Mouse (Mus musculus) midbrain, embryonic 10.5 days (tissue): Measurements from ENCODE around the gene Plcl2. TPM values are rescaled to one million over a fixed set of nuclear protein-coding genes. Genes with fewer than 3 reads are reported as not detected.
A peak's percentile ranks its signal among the peaks of the same experiment; 100 is the strongest.

Experiments
- DNase-seq: peaks from one replicate; pipeline ENCODE4 v3.0.0-alpha.2; 2017; ENCODE audit warnings: low spot score
- H3K27ac ChIP-seq: fragments of 300-500 bp; sonication (generic); replicated peaks from 2 replicates; pipeline ENCODE4 v1.5.1; 2016; ENCODE audit warnings: mild to moderate bottlenecking
- H3K27me3 ChIP-seq: fragments of 300-500 bp; sonication (generic); 2 replicates; pipeline ENCODE4 v1.6.1; 2016; ENCODE audit warnings: low read depth, mild to moderate bottlenecking; ENCODE audit not compliant: poor library complexity, severe bottlenecking
- H3K36me3 ChIP-seq: fragments of 300-500 bp; sonication (generic); 2 replicates; pipeline ENCODE4 v1.6.1; 2016; ENCODE audit warnings: mild to moderate bottlenecking, moderate library complexity
- H3K4me1 ChIP-seq: fragments of 300-500 bp; sonication (generic); 2 replicates; pipeline ENCODE4 v1.6.1; 2016
- H3K4me3 ChIP-seq: fragments of 300-500 bp; sonication (generic); 2 replicates; pipeline ENCODE4 v1.5.1; 2016; ENCODE audit warnings: mild to moderate bottlenecking, moderate library complexity
- H3K9me3 ChIP-seq: fragments of 300-500 bp; sonication (generic); replicated peaks from 2 replicates; pipeline ENCODE4 v1.6.1; 2016; ENCODE audit warnings: mild to moderate bottlenecking
- WGBS: fragments of 180-500 bp; shearing (Covaris S2); methylation state at CpG from one replicate; pipeline ENCODE4 v1.1.7; 2016; 5-methylcytosine and 5-hydroxymethylcytosine counted together
- polyA plus RNA-seq: library from polyadenylated mRNA; unstranded; fragments of >200 nt; fragmentation: Nextera tagmentation; extraction: Ambion mirVana; gene quantifications from 2 replicates; pipeline ENCODE4 v1.2.1, GENCODE M21; 2016

The Plcl2 gene
- polyA plus RNA-seq, 1 experiment from 2014 or later, result 3.8 TPM

DNA sequence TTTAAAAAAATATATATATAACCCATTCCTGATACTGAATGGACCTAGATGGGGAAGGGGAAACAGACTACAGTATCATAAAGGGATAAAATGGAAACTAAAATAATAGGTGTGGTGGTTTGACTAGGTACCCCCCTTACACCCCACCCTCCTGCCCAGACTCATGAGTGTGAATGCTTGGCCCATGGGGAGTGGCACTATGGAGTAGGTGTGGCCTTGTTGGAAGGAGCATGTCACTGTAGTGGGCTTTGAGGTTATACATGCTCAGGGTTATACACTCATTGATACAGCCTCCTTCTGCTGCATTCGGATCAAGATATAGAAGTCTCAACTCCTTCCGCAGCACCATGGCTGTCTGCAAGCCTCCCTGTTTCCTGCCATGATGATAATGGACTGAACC, 219.8 kb downstream of the Plcl2 start:
- H3K4me1 ChIP-seq, result no peaks in the 10 kb centered on the region
- no peak overlapping the region for H3K4me3 ChIP-seq
- H3K27me3 ChIP-seq, result no peaks in the 10 kb centered on the region
- H3K36me3 ChIP-seq, result no peaks in the 10 kb centered on the region
- H3K9me3 ChIP-seq, result no peaks in the 10 kb centered on the region
- WGBS, result 97% methylated on average over 2 of the region's 2 CpGs
- no peak for DNase-seq
- H3K27ac ChIP-seq, result no peak overlapping the region

DNA sequence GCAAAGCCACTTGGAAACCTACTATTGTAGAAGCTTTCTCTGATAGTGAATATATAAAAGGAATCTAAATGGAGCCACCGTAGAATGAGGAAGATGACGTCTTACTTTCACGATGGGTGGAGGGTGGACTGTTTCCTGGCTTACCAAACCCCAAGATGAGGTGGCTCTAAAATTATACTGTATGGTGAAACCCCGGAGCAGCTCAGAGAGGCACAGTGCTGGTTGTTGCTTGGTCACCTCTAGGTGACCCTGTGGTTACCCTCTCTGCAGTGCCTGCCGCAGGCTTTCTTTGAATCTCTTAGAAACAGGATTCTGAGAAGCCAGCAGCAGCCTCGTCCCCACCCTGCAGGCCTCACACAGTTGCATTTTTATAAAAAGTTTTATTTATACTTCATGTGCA, 220.4 kb downstream of the Plcl2 start:
- no peak overlapping the region for H3K27ac ChIP-seq
- no peaks in the 10 kb centered on the region for H3K9me3 ChIP-seq
- no peak overlapping the region for H3K4me3 ChIP-seq
- H3K27me3 ChIP-seq, result no peaks in the 10 kb centered on the region
- no peak for DNase-seq
- H3K4me1 ChIP-seq, result no peaks in the 10 kb centered on the region
- no peaks in the 10 kb centered on the region for H3K36me3 ChIP-seq
- WGBS, result 83% methylated on average over 6 of the region's 6 CpGs

DNA sequence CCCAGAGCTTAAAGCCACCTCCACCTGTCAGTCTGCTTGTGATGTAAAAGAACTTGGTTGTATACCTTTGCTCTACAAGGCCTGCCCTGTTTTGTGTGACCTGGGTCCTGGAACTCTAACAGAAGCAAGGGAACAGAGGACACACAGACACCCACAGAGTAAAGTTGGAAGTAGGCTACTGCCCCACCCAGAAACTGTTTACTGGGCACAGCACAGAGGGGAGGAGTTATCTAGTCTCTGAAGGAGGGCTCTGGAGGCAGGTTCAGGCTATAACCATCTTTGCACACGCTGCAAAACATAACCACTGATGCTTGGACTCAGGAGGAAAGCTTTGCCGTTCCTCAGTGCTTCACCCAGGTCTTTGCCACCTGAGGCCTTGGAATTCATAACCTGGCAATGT, 221.7 kb downstream of the Plcl2 start:
- H3K4me1 ChIP-seq, result peaks cover 2% of the 10 kb centered on the region; the same call in 1 of the 2 replicates
- 90% methylated on average over 2 of the region's 2 CpGs for WGBS
- no peak overlapping the region for H3K4me3 ChIP-seq
- H3K27me3 ChIP-seq, result no peaks in the 10 kb centered on the region
- H3K36me3 ChIP-seq, result no peaks in the 10 kb centered on the region
- H3K27ac ChIP-seq, result no peak overlapping the region
- no peaks in the 10 kb centered on the region for H3K9me3 ChIP-seq
- no peak for DNase-seq

DNA sequence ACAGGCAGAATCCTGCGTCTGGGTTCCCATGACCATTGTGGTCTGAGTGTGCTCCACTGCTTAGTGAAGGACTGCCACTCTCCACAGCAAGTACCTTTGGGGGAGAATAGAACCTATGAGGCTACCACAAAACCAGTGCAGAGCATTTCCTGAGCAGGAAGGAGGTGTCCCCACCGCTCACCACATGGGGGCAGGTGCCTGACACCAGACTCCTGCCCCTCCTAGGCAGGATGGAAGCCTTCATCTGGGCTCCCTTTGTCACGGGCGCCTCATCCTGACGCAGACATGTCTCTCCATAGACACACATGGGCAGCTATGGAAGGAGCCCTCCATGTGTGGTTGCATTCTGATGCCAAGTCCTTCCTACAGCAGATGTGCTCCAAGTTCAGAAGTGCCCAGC, 222.7 kb downstream of the Plcl2 start:
- Histone ChIP-seq H3K36me3 (no peaks in the 10 kb centered on the region), H3K4me3 (no peak overlapping the region), H3K27ac (no peak overlapping the region), H3K9me3 (no peaks in the 10 kb centered on the region), H3K4me1 (peaks cover 5% of the 10 kb centered on the region; the same call in 1 of the 2 replicates), H3K27me3 (no peaks in the 10 kb centered on the region)
- no peak for DNase-seq
- 97% methylated on average over 5 of the region's 5 CpGs for WGBS

DNA sequence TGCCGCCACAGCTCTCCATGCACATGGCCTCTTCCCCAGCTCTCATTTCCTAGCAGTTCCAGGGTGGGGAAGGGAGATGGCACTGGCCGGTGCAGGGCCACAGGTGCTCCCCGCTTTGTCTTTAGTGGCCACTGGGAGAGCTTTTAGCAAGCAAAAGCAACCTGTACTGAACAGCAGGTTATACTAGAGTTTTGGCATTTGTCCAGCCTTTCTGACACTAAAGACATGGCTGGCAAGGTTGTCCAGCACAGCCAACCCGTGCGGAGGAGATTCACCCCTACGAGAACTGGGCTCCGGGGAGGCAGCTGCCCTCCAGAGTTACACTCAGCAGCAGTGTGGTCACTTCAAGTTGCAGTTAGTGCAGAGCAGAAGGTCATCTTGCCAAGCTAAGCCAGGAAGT, 224.2 kb downstream of the Plcl2 start:
- H3K27ac ChIP-seq, result no peak overlapping the region
- DNase-seq, result no peak
- H3K4me1 ChIP-seq, result peaks cover 5% of the 10 kb centered on the region; the same call in 1 of the 2 replicates
- H3K27me3 ChIP-seq, result no peaks in the 10 kb centered on the region
- no peaks in the 10 kb centered on the region for H3K36me3 ChIP-seq
- no peaks in the 10 kb centered on the region for H3K9me3 ChIP-seq
- WGBS, result 94% methylated on average over 7 of the region's 7 CpGs
- H3K4me3 ChIP-seq, result no peak overlapping the region

DNA sequence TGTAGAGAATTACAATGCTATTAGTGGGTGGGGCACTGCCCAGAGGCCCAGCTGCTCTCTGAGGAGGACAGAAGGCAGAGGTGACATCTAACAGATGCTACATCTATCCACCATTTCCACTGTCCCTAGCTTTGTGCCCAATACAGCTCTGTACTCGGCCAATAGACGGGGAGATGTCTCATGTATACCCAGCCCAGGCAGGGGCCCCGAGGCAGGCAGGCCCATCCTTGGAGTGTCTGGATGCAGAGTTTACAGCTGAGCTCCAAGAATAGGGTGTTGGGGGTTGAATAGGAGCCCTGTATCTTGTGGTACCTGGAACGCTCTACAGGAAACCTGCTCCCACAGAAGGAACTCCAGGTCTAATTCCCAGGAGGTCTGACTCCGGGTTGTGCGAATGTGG, 225.6 kb downstream of the Plcl2 start:
- WGBS, result 88% methylated on average over 6 of the region's 6 CpGs
- H3K4me1 ChIP-seq, result peaks cover 5% of the 10 kb centered on the region; the same call in 1 of the 2 replicates
- no peak for DNase-seq
- H3K9me3 ChIP-seq, result no peaks in the 10 kb centered on the region
- no peaks in the 10 kb centered on the region for H3K27me3 ChIP-seq
- no peaks in the 10 kb centered on the region for H3K36me3 ChIP-seq
- H3K4me3 ChIP-seq, result no peak overlapping the region
- no peak overlapping the region for H3K27ac ChIP-seq

DNA sequence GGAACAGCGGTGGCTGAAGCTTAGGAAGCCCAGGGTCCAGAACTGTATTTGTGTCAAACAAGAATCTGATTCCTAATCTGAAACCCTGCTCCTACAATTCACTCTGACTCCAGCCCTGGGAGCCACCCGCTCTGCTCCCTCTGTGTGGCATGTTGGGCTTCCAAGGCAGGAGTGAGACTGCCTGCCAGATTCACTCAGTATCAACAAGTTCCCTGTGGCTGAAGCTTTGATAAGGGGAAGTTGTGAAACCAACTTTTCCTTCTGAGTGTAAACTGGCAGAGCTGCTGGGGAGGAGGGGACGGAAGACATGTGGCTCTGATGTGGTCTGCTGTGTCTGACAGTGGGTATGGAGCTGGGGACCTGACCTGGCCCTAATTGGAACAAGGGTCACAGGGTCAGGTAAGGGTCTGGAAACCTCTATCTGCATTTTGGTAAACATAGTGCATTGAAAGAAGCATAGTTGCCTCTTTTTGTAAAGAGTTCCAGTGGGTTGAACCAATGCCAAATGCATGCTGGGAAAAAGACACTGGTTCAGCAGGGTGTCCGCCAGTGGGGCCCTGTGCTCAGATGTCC, 226.3 kb downstream of the Plcl2 start:
- DNase-seq, result no peak
- Histone ChIP-seq H3K36me3 (no peaks in the 10 kb centered on the region), H3K4me3 (no peak overlapping the region), H3K9me3 (no peaks in the 10 kb centered on the region), H3K27ac (peak overlapping the region; percentile 39; the same call in 1 of the 2 replicates), H3K27me3 (no peaks in the 10 kb centered on the region), H3K4me1 (peaks cover 5% of the 10 kb centered on the region; the same call in 1 of the 2 replicates)
- 88% methylated on average over 4 of the region's 4 CpGs for WGBS

DNA sequence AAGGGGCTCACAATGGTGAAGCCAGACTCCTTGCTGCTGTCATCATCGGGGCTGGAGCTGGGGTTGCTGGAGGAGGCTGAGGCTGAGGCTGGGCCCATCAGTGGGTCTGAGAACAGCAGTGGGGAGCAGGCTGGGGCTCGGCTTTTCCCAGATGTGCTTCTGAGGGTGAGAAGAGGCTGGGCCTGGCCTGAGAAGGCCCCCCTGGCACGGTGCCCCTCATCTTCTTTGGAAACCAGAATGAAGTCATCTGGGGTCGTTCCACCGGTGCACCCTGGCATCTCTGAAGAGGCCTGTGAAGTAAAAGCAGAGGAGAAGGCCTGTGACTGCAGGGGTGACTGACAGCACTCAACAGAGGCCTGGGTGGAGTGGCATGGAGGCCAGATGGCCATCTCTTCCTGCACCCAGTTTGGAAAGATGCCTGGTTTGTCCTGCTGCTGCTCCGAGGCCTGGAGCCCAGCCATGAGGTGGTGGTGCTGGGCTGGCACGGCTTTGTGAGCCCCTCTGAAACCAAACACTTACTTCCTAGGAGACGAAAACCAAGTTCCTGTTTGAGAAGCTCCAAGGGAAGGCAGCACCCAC, 226.8 kb downstream of the Plcl2 start:
- H3K4me3 ChIP-seq, result no peak overlapping the region
- DNase-seq, result no peak
- WGBS, result 81% methylated on average over 8 of the region's 8 CpGs
- peak overlapping the region; percentile 39; the same call in 1 of the 2 replicates for H3K27ac ChIP-seq
- H3K4me1 ChIP-seq, result peaks cover 5% of the 10 kb centered on the region; the same call in 1 of the 2 replicates
- H3K27me3 ChIP-seq, result no peaks in the 10 kb centered on the region
- no peaks in the 10 kb centered on the region for H3K9me3 ChIP-seq
- H3K36me3 ChIP-seq, result no peaks in the 10 kb centered on the region

DNA sequence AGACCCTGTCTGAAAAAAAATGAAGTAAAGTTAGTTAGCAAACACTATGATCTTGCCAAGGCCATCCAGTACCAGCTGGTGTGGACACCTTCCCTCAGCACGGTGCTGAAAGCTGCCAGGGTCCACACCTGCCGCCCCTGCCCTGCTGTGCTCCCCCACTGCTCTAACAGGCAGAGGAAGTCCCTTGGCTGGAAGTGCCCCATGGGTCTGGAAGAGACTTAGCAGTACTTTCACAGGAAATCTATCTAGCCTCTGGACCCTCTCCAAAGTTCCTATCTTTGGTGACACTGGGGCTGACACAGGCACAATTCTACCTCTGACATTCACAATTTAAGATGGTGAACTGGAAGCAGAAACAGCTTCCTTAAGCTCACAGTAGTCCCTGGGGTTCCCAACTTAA, 227.9 kb downstream of the Plcl2 start:
- no peak for DNase-seq
- peaks cover 5% of the 10 kb centered on the region; the same call in 1 of the 2 replicates for H3K4me1 ChIP-seq
- 72% methylated on average over 2 of the region's 2 CpGs for WGBS

More for the DNA sequence above, 227.9 kb downstream of the Plcl2 start:
- no peaks in the 10 kb centered on the region for H3K9me3 ChIP-seq
- no peaks in the 10 kb centered on the region for H3K36me3 ChIP-seq
- H3K27ac ChIP-seq, result no peak overlapping the region
- no peak overlapping the region for H3K4me3 ChIP-seq
- no peaks in the 10 kb centered on the region for H3K27me3 ChIP-seq

Other genes with a start within 250 kb of the Plcl2 start
- gene Dazl, start 215.8 kb upstream of the Plcl2 start, polyA plus RNA-seq, result 0.16 TPM in 1 of 2 replicates, not detected in the other